Mouse (Mus musculus) G1E (cell line): ENCODE results near the gene Gid8. TPM values are rescaled to one million over a fixed set of nuclear protein-coding genes. Genes with fewer than 3 reads are reported as not detected.
"Not testable (repeated sequence)": the region's sequence is repeated elsewhere in the genome, so short reads cannot be mapped to it uniquely, and the experiment has no call there.

Experiments used
- ATAC-seq: 2 replicates; pipeline ENCODE4 v1.8.0; 2016; ENCODE audit warnings: mild to moderate bottlenecking; ENCODE audit not compliant: insufficient number of reproducible peaks, poor library complexity, low FRiP score, severe bottlenecking; ENCODE audit errors: extremely low read depth
- DNase-seq: peaks from one replicate; pipeline ENCODE4 v3.0.0; 2012; ENCODE audit warnings: low spot score
- H3K27me3 ChIP-seq: 2 replicates; pipeline ENCODE4 v1.6.1; 2012; ENCODE audit warnings: mild to moderate bottlenecking, low read length, inconsistent platforms; ENCODE audit not compliant: insufficient read depth
- H3K36me3 ChIP-seq: replicated peaks from 2 replicates; pipeline ENCODE3; 2012; ENCODE audit warnings: mild to moderate bottlenecking, inconsistent platforms
- H3K4me1 ChIP-seq: 2 replicates; pipeline ENCODE4 v1.6.1; 2012; ENCODE audit warnings: low read depth, low read length, inconsistent platforms, mixed read lengths; ENCODE audit not compliant: insufficient read depth
- H3K4me3 ChIP-seq: 2 replicates; pipeline ENCODE4 v1.5.1; 2012; ENCODE audit warnings: low read depth, mild to moderate bottlenecking, inconsistent platforms, low read length, moderate library complexity, mixed read lengths
- H3K9me3 ChIP-seq: replicated peaks from 2 replicates; pipeline ENCODE4 v1.6.1; 2012; ENCODE audit warnings: inconsistent platforms
- CTCF ChIP-seq: IDR thresholded peaks from 2 replicates; pipeline ENCODE4 v1.5.1; 2012; ENCODE audit warnings: low read depth, low read length, inconsistent platforms, mixed read lengths
- GATA1 ChIP-seq: IDR thresholded peaks from 2 replicates; pipeline ENCODE4 v1.6.1; 2012; ENCODE audit warnings: borderline replicate concordance, low read length, inconsistent platforms, mixed read lengths
- GATA2 ChIP-seq: IDR thresholded peaks from 2 replicates; pipeline ENCODE4 v1.6.1; 2012; ENCODE audit warnings: low read depth, low read length, inconsistent platforms, borderline replicate concordance
- POLR2AphosphoS5 ChIP-seq: IDR thresholded peaks from 2 replicates; pipeline ENCODE4 v1.6.1; 2012; ENCODE audit warnings: low read depth, low read length, inconsistent platforms; ENCODE audit not compliant: insufficient replicate concordance
- TAL1 ChIP-seq: conservative IDR thresholded peaks from 2 replicates; pipeline ENCODE4 v1.6.1; 2012; ENCODE audit warnings: low read depth, low read length, inconsistent platforms, mixed read lengths
- polyA plus RNA-seq: library from polyadenylated mRNA; stranded (reverse); fragments of >175 nt; gene quantifications from 2 replicates; pipeline ENCODE4 v1.2.3, GENCODE M21; 2012
- total RNA-seq, 2 experiments: library from RNA; stranded (forward) in 1 of 2; stranded (reverse) in 1 of 2; fragments of 200-1000 nt in 1 of 2; fragments of >200 nt in 1 of 2; fragmentation: Nextera tagmentation in 1 of 2; gene quantifications; 2 replicates each; pipeline ENCODE4 v1.2.3; 2014 to 2017

Gene Gid8
- total and polyA plus RNA-seq, 3 experiments, result 29.3 to 79.7 (median 78.3) TPM

DNA sequence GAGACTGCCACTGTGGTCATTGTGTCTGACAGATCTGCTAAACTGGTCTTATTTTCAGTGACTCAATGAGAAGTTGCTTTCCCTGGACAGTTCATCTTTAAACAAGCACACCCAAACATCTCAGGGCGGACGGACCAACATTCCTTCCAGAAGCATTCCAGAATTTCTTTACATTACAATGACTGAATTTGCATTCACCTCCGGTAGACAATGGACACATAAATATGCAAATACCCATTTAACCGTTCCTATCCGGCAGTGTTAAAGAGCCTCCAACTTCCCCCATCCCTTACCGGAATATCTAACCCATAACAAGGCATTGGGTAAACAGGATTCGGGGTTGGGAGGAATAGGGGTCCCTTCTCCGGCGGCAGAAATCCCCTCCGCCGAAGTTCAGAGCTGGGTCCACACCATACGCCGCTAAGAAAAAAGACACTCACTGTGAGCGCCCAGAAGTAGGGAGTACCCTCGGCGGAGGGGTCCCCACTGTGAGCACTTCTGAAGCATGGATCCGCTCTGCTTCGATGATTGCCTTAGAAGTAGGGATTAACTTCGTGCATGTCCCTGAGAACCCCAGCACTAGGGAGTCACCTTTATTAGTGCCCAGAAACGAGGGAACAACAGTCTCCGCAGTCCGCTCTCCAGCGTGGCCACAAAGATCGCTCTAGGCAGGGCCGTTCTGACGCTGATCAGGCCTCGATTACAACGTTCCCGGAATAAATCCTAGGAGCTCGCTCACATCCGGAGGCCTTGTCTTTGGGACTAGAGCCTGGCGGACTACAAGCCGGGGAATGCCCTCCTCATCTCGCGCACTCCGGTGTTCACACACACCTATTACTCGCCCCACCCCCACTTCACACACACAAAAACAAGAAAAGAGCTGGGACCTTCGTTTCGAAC lies 644 bp upstream of the Gid8 start:
- Histone ChIP-seq H3K4me3 (peak overlapping the region; percentile 99), H3K27me3 (no peaks in the 10 kb centered on the region), H3K36me3 (peaks cover 66% of the 10 kb centered on the region), H3K4me1 (peaks cover 58% of the 10 kb centered on the region), H3K9me3 (no peaks in the 10 kb centered on the region)
- DNase-seq (no peak), ATAC-seq (0 out of 2 replicates have a peak, but pooled peaks have one; percentile 0)
- no peak for TF ChIP-seq GATA1
- no peak for TF ChIP-seq TAL1
- TF ChIP-seq POLR2AphosphoS5, result no peak
- no peak for TF ChIP-seq GATA2
- no peak for TF ChIP-seq CTCF

DNA sequence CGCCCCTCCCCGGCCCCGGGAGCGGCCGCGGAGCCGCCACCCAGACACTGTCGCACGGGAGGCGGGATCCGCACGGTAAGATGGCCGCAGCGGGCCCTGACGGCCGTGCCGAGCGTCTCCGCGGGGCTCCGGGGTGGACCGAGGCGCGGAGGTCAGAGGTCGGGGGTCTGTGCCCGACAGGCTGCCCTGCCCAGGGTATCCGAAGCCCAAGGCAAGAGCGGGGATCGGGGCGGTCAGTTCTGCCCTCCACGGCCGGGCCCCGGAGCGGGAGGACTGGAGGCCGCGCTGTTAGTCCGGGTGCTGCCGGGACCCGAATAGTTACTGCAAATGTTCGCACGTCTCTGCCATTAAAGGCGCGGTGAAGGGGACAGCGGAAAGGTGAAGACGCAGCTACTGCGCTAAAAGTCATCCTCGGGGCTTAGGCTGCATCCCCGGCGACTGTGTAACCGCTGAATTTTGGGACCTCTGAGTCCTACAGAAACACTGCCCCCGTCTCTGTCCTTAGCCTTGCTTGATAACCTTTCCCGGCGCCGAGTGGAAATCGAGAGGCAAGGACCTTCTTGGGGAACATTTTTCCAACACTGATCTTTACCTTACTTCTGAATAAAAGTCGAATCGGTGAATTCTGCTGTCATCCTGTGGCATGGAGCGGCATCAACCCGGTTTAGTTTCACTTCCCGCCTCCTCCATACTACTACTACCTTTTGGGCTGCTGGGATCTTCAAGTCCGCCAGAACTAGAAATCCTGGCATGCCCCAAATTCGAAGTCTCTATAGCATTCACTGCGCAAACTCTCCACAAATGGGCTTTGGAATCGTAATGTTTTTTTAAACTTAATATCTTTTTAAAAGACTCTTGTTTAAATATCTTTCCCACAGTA lies 599 bp downstream of the Gid8 start:
- peaks cover 60% of the 10 kb centered on the region for H3K36me3 ChIP-seq
- ATAC-seq (no peak), DNase-seq (no peak)
- H3K9me3 ChIP-seq, result no peaks in the 10 kb centered on the region
- no peak for TF ChIP-seq TAL1
- no peaks in the 10 kb centered on the region for H3K27me3 ChIP-seq
- H3K4me1 ChIP-seq, result peaks cover 46% of the 10 kb centered on the region
- peak overlapping the region; percentile 99 for H3K4me3 ChIP-seq

DNA sequence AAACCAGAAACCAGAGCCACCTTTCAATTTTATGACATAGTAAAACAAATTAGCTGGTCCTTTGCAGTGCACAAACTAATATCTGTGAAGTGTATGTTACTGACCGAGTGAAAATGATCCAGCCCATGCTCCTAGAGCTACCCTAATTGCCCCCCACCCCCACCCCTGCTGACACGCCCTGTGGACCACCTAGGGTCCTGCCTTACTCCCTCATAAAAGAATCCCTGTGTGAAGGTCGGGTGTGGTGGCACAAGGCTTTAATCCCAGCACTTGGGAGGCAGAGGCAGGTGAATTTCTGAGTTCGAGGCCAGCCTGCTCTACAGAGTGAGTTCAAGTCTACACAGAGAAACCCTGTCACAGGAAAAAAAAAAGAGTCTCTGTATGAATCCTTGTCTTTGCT lies 1.6 kb downstream of the Gid8 start:
- no peak for ATAC-seq
- Histone ChIP-seq H3K4me3 (peak overlapping the region; percentile 99), H3K9me3 (no peaks in the 10 kb centered on the region), H3K4me1 (peaks cover 40% of the 10 kb centered on the region), H3K27me3 (no peaks in the 10 kb centered on the region), H3K36me3 (peaks cover 55% of the 10 kb centered on the region)
- no peak for DNase-seq
- TF ChIP-seq GATA1 (no peak), GATA2 (no peak), POLR2AphosphoS5 (no peak), TAL1 (no peak), CTCF (no peak)

DNA sequence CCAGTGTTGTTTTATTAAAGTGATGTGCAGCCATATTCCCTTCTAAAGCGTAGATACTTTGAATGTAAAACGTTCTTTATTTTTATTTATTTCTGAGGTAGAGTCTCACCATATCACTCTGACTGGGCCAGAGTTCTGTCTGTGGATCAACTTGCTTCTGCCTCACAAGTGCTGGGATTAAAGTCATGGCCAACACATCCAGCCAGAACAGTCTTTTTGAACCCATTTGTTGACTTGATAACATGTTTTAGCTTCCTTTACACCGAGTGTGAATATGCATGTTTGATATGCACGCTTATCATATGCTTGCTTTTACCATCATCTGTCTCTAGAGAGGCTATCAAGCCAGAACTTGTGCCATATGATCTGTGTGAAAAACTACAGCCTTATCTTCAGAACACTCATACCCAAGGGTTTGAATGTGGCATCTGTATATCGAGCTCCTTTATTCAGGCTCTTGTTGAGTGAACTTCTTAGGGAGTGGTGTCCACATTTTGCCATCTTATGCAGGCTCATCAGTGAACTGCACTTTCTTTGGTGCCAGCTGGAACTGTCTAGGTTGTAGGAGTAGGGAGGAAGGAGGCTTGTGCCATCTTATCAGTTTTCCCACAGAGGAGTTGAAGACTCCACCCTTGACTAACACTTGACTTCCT lies 2.2 kb downstream of the Gid8 start:
- H3K4me3 ChIP-seq, result no peak overlapping the region; the same call in 1 of the 2 replicates
- ATAC-seq, result peak; percentile 47
- no peak for DNase-seq

DNA sequence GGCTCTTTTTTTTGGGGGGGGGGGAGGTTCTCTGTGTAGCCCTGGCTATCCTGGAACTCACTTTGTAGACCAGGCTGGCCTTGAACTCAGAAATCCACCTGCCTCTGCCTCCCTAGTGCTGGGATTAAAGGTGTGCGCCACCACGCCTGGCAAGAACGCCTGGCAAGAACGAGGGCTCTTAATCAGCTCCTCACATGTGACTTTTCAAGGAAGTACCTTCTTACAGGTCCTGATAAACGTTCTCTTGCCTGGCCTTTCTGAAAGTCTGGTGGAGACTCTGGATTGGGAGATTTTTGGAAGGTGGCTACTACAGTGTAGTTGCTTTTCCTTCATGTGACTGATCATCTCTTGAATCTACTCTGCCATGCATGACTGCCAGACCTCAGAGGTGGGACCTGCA lies 12.8 kb downstream of the Gid8 start:
- Histone ChIP-seq H3K4me1 (peaks cover 47% of the 10 kb centered on the region), H3K36me3 (peaks cover 79% of the 10 kb centered on the region)
- not testable (repeated sequence) for H3K27me3 ChIP-seq, ATAC-seq, H3K9me3 ChIP-seq, H3K4me3 ChIP-seq, DNase-seq

More for the DNA sequence above, 2.2 kb downstream of the Gid8 start:
- peaks cover 55% of the 10 kb centered on the region for H3K36me3 ChIP-seq
- H3K9me3 ChIP-seq, result no peaks in the 10 kb centered on the region
- TF ChIP-seq GATA1, result no peak
- no peak for TF ChIP-seq CTCF
- TF ChIP-seq TAL1, result peak; percentile 58
- no peak for TF ChIP-seq POLR2AphosphoS5
- no peak for TF ChIP-seq GATA2
- no peaks in the 10 kb centered on the region for H3K27me3 ChIP-seq
- H3K4me1 ChIP-seq, result peaks cover 36% of the 10 kb centered on the region

DNA sequence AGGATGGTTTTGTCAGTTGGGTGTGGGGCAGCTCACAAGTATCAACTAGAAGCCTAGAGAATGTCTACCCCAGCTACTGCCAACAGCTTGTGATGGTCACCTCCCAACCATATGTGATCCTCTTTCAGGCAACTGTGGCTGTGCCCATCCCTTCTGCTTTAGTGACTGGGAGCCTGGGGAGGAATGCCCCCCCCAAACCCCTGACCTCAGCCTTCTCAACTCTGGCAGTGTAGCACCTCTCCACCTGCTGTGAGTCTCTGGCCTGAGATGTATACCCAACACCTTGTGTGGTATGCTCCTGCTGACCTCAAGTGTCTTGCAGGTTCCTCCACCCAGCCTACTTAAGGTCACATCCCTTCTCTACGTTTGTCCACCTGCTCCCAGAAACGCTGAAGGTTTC lies 13.9 kb downstream of the Gid8 start:
- H3K4me3 ChIP-seq, result no peak overlapping the region
- H3K36me3 ChIP-seq, result peaks cover 69% of the 10 kb centered on the region
- H3K27me3 ChIP-seq, result peaks cover 17% of the 10 kb centered on the region
- no peak for TF ChIP-seq GATA1
- no peak for TF ChIP-seq POLR2AphosphoS5
- no peak for TF ChIP-seq CTCF
- TF ChIP-seq TAL1, result no peak
- TF ChIP-seq GATA2, result no peak
- no peak for ATAC-seq
- H3K4me1 ChIP-seq, result peaks cover 51% of the 10 kb centered on the region
- no peaks in the 10 kb centered on the region for H3K9me3 ChIP-seq
- DNase-seq, result no peak
